Mouse (Mus musculus): Measurements from ENCODE around the gene Slc16a9.

The Slc16a9 gene

DNA sequence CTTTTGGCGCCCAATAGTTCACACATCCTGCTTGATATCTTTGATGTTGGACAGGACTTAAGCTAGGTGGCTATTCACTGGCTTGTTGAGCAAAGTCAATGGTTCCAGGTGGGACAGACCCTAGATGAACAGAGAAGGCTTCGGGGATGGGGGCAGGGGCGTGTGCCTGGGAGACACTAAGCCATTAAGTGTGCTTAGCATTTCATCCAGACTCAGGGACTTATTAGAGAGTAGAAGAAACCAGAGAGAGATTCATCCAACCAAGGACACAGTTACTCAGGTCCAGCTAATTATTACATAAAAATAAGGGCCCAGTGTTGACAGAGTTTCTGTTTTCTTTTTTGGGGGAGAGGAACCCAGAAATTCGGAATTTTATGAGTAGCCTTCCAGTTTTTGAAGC, 5.5 kb downstream of the Slc16a9 start:
- in situ Hi-C loops (cut with MboI, MseI) = no loop called here

DNA sequence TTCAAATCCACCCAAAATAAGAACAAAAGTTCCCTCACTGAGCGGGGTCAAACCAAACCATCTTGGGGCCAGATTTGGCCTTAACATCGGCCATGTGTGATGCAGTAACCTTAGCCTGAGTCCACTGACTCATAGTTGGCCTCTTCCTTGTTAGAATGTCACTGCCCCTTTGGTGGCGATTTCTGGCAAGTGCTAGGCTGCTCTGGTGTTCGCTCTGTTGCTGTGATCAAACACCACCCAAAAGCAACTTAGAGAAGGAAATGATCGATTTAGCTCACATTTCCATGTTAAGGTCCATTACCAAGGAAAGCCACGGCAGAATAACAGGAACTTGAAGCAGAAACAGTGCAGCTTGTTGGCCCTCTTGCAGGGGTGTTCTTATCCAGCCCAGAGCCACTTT, 5.9 kb downstream of the Slc16a9 start:
- in situ Hi-C loops (cut with MboI, MseI) = no loop called here

DNA sequence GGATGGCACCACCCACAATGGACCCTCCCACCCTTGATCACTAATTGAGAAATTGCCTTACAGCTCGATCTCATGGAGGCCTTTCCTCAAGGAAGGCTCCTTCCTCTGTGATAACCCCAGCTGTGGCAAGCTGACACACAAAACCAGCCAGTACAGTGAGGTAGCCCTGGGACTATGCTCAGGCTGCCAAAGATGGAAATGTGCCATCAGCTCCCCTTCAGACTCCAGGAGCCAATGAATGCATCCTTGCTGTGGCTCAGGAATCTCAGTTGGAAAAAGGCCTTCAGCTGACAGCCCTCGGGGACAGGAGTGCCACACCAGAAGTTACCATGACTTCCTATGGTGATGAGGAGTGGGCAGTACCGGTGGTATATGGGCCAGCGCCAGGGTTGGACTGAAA, 9.8 kb downstream of the Slc16a9 start:
- in situ Hi-C loops (cut with MboI, MseI) = no loop called here

DNA sequence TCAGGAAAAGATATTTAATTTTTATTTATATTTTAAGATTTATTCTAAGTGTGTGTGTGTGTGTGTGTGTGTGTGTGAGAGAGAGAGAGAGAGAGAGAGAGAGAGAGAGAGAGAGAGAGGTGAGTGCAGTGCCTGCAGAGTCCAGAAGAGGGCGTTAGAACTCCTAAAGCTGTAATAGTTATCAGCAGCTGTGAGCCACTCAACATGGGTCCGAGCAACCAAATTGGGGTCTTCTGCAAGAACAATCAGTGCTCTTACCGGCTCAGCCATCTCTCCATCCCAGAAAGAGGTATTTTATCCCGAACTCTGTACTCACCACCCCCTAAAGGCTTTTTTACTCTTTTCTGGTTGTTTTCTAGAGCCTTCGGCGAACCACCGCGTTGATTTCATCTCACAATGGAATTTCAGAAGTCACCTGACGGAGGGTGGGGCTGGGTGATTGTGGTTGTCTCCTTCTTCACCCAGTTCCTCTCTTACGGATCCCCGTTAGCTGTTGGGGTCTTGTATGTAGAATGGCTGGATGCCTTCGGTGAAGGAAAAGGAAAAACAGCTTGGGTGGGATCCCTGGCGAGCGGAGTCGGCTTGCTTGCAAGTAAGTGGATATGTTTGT, 10.8 kb downstream of the Slc16a9 start:
- in situ Hi-C loops (cut with MboI, MseI) = no loop called here

DNA sequence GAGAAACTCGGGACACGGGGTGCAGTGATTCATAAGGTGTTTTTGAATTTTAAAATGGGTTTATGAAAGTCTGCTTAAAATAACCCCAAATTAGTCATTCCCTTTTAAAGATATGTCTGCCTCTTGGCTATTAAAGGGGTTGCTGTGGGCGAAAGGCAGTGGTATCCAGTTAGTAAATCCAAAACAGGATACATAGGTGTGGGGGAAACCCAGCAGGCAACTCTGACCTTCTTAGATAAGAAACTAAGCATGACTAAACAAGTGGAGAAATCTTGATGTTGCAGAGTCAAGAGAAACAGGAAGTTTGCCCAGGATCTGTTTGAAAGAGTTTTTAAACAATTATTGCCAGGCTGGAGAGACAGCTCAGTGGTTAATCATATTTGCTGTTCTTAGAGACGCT, 12.1 kb downstream of the Slc16a9 start:
- in situ Hi-C loops (cut with MboI, MseI) = no loop called here

DNA sequence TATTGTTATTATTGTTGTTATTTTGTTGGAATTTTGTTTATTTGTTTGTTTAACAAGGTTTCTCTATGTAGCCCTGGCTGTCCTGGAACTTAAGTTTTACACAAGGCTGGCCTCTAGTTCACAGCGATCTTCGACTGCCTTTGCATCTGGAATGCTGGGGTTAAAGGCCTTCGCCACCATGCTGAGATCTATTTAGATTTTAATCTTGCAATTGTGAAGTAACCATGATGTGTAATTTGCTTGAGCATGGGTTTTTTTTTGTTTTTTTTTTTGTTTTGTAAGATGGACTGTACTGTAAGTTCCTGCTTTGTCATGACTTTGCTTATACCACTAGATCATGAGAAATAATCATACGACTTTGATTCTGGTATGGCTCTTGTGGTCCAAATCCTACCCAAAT, 16.0 kb downstream of the Slc16a9 start:
- in situ Hi-C loops (cut with MboI, MseI) = no loop called here

DNA sequence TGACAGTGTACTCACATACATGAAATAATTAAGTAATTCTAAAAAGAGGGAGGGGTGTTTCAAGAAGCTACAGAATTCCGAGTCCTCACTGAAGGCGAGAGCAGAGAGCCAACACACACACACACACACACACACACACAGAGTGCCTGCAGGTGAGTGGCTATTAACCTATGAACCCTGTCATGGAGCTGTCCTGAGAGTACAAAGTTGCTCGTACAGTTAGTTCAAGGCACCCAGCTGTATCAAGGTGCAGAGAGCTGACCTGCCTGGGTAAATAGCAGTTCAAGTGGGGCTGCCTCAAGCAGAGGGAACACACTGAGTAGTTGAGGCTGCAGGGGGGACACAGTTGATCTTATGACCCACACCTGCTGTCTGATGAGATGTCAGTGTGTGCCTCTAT, 17.2 kb downstream of the Slc16a9 start:
- in situ Hi-C loops (cut with MboI, MseI) = no loop called here

DNA sequence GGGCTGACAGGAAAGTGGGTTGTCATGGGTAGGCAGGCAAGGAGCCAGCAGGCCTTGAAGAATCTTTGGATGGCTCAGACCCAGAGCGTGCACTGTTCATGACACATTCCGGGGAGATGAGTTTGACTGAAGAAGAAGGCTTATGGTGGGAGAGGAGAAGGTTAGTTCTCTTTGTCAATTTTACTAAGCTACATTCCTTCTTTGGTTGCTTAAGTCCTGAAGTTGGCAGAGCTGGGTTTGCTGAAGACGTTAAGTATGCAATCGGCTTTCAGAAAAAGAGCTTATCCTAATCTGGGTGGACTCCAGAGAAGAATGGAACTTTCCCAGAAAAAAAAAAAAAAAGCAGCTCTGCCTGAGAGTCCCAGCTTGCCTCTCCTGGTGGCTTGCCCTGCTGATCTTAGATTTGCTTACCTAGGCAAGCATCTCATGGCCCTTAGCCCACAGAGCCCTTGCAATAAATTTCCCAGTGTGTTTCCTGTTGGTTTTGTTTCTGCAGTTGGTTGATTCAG, 18.8 kb downstream of the Slc16a9 start:
- in situ Hi-C loops (cut with MboI, MseI) = no loop called here

DNA sequence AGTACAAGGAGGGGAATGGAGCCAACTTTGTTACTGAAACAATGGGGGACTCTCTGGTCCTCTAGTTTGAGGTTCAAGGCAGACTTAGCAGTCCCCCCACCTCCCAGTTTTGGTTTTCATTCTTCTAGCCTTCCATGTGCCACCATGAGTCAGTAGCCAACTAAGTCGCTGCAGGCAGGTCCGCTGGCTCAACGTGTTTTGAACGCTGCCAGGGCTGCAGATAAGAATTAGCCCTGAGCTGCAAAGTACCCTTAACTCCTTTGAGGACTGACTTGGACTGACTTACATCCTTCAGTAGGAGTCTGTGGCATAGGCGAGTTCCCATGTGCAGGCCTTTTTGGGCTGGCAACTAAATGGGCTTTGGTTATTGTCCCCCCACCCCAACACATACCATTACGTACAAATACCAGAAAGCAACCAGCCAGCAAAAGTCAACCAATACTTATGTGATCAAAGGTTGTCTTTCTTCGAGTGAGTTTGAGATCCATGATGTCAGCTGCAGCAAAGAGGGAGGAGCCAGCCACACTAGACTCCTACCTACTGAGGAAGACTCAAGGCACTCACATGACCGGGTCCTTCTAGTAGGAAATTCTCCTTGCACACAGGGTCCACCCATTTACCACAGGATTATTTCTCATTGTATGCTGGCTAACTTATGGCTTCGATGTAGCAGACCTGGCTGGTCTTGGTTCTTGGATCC, 19.6 kb downstream of the Slc16a9 start:
- in situ Hi-C loops (cut with MboI, MseI) = no loop called here

DNA sequence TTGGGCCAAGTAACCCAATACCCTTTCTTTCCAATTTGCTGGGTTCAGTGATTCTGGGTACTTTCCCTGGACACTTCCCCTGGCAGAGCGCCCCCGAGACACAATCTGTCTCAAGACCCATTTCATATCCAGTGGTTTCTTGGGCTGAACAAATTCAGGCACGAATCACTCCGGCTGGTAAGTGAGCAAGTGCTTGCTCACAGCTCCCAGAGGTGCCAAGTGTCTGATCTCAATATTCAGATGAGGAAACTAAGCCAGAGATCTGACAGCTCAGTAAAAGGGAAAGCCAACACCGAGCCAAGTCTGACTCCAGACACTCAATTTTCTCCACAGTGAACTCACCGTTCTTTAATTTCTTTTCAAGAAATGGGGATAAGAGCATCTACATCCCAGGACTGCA, 21.6 kb downstream of the Slc16a9 start:
- in situ Hi-C loops (cut with MboI, MseI) = no loop called here

DNA sequence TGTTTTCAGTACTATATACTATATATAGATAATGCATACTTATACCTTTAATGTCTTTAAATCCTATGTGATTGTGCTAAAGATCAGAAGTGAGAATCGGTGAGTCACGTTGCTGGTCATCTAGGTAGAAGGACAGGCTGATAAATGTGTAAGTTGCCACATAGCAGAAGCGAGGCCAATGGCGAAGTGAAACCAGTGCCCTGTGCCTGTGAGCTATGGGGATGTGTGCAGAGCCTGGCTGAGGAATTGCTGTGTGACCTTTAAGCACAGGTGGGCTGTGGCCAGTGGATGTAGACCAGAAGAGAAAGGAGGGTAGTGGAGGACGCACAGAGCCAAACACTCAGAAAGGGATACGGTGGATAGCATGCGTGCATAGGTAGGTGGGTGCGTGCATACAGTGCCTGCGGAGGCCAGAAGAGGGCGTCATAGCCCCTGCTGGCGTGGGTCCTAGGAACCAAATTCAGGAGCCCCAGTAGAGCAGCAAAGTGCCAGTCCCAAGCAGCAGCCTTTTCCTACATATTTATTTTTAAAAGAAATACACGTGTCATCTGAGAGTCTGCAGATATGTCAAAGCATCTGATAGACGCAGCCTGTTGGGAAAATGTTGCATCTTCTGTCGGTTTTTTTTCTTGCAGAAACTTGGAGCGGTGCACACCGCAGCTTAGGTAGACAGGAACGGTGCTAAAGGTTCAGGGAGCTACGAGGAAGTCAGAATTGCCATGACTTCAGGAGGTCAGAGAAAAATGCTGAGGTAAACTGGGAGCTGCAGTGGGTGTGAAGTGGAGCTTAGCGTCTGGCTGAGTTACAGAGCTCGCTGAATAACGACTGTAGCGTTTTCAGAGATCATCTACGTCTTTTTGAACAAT, 23.9 kb downstream of the Slc16a9 start:
- in situ Hi-C loops (cut with MboI, MseI) = no loop called here

DNA sequence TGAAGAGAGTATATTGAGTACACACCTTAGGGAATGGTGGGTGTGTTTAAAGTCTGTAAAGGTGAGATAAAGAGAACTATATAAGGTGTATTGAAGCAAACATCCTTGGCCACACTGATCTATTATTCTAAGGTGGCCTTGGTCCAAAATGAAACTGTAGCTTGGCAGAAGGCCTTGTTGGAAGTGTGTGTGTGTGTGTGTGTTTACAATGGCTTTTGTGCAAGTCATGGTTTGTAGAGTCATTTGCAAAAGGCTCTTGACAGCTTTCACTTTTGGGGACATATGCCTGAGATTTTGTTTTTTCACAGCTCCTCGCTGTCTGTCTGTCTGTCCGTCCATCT, 24.5 kb downstream of the Slc16a9 start:
- in situ Hi-C loops (cut with MboI, MseI) = no loop called here

DNA sequence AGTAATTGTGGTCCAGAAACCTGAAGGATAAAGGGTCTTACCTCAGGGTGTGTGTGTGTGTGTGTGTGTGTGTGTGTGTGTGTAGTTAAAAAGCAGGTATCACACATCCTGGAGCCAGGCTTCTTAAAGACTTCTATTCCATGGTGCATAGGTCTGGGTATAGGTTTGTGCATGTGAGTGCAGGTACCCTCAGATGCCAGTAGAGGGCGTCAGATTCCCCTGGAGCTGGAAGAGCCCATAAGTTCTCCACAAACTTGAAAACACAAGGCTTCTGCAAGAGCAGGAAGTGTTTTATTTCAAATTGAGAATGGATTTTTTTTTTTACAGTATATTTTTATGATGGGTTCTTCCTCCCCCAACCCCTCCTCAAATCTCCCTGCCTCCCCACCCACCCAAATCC, 31.8 kb downstream of the Slc16a9 start:
- in situ Hi-C loops (cut with MboI, MseI) = loop anchor here (25.0 kb wide), 1 partner anchor 264 kb away; no protein-coding TSS in a partner anchor

DNA sequence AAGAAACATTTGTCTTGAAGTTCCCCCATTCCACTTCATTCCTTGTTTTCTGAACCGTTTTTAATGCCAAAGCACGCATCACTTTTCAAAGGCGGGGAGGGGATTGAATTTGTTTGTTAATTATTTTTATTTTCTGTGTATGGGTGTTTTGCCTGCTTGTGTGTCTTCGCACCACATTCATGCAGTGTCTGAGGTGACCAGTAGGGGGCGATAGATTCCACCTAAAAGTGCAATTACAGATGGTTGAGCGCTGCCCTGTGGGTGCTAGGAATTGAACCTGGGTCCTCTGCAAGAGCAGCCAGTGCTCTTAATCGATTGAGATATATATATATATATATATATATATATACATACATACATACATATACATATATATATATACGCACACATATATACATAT, 34.4 kb downstream of the Slc16a9 start:
- in situ Hi-C loops (cut with MboI, MseI) = loop anchor here (25.0 kb wide), 1 partner anchor 267 kb away; no protein-coding TSS in a partner anchor

DNA sequence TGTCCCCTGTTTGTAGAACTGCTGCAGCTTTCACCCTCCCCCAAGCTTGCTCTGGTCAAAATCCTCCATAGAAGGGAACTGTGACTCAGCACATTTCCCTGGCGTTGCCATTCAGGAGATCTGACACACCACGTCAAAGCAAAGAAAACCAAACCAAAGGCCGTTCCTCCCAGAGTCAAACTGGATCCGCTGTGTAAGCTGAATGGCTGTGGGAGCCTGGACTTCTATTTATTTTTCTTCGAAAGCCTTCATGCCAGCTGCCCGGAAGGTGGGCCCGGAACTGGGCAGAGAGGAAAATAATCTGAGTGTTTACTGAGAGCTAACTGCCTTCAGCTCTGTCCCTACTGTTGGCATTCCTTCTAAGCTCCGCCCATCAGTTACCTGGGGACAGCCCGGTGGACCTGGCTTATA, 42.9 kb downstream of the Slc16a9 start:
- in situ Hi-C loops (cut with MboI, MseI) = loop anchor here (5.0 to 25.0 kb wide), 3 partner anchors 276 to 623 kb away; no protein-coding TSS in a partner anchor

DNA sequence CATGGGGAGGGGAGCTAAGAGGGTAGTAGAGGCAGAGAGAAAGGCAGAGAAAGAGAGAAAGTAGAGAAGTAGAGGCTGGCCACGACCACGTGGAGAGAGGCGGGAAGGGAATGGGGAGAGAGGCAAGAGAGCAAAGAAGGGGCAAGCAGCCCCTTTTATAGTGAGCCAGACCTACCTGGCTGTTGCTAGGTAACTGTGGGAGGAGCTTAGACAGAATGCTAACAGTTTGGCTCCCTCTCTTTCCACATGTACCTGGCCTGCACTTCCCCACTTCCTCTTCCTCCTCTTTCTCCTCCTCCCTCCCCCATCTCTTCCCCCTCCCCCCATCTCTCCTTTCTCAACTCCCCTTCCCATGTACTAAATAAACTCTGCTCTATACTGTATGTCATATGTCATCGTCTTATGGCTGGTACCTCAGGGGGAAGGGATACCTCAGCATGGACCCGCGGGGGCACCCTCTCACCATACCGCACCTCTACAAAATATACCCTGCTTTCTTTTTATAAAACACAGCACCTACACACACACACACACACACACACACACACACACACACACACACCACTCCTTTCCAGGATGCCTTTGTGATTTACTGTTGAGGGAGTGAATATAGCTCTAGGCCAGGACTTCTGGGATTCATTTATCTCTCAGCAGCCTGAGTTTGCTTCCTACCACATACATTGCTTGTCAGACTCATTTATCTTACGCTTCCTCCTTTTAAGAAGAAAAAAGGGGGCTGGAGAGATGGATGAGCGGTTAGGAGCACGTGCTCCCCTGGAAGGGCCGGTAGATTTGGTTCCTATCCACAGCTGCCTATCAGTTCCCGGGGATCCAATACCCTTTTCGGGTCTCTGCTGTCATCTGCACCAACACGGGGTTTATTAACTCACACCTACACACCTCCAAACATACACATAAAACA, 43.8 kb downstream of the Slc16a9 start:
- in situ Hi-C loops (cut with MboI, MseI) = loop anchor here (5.0 to 25.0 kb wide), 3 partner anchors 276 to 624 kb away; no protein-coding TSS in a partner anchor

DNA sequence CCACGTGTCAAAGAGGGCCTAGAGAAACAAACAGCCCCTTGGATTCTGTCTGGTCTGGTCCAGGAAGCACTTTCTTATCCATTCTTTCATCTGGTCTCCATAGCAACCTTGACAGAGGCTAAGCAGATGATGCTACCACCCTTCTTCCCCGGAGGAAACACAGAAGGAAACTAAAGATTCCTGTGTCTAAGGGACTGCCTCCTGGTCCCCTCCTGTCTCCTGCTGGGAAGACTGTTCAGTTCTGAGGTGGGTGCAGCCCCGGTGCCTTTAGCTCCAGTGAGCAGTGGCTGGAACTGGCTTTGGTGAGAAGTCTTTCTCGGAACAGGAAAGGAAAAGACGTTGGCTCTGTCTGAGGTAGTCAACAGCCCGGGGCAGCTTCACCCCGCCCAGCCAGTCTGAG, 47.1 kb downstream of the Slc16a9 start:
- in situ Hi-C loops (cut with MboI, MseI) = loop anchor here (25.0 kb wide), 1 partner anchor 280 kb away; no protein-coding TSS in a partner anchor

DNA sequence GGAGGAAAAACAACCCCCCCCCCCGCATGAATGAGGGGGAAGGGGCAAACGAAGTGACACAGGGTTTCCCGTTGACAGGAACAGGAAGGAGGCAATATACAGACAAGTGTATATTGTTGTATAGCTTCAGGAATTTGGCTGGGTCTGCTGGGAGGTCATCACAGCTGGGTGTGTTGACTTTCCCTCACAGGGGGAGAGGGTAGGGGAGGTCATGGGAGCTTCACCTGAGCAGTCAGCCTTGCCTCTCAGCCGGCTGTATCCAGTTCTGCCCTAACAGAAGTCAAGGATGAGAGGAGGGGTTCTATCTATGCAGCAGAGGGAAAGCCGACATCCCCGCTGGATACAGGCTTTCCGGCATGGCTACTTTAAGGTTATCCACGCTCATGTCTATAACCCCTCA, 49.2 kb downstream of the Slc16a9 start:
- in situ Hi-C loops (cut with MboI, MseI) = loop anchor here (25.0 kb wide), 1 partner anchor 282 kb away; no protein-coding TSS in a partner anchor

DNA sequence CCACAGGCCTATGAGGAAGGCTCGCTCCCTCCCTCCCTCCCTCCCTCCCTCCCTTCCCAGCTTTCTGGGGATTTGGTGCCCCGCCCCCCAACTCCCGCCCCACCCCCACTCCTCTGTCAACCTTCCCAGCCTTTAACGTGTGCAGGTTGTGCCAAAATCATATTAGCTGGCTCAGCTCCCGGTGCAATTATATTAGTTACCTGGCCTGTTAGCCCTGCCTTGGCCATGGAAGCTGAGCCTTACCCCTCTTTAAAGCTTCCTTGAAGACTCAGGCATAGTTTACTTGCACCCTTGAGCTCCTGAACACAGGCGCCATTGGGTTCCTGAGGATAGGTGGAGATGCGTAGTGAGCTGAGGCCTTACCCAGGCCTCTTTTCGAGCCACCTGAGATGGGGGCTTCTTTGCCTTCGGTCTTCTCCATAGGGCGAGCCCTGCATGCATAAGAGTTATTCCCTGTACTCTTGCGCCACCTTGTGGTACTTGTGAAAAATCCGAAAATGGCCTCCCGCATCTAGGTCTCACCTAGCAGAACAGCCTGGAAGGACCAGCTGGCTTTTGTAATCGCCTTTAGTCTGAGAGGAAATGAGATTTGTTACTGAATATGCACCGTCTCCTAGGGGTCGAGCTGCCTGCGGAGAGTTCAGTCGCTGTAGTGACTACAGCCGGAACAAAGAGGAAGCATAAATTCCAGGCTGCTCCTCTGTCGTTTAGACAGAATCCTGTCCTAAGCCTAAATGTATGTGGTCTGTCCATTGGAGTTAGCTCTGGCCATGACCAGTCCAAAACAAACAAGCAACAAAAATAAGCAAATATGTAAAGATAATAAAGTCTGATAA, 51.8 kb downstream of the Slc16a9 start:
- in situ Hi-C loops (cut with MboI, MseI) = loop anchor here (25.0 kb wide), 1 partner anchor 284 kb away; no protein-coding TSS in a partner anchor

DNA sequence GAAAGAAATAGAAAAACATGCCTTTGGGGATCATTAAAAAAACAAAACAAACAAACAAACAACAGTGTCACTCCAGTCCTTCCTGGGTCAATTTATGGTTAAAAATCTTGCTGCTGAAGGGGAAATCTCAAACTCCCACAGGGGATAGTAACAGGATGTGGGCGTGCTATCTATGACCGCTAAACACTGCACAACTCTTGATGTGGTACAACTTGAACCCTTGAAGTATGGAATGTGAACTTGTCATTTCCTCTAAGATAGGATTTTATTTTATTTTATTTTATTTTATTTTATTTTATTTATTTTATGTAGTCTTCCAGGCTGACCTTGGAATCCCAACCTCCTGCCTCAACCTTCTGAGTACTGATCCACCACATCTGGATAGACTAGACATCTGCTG, 54.2 kb downstream of the Slc16a9 start:
- in situ Hi-C loops (cut with MboI, MseI) = loop anchor here (25.0 kb wide), 1 partner anchor 287 kb away; no protein-coding TSS in a partner anchor

Measured in regulatory T cell (primary cell).